Mouse (Mus musculus): ENCODE data around the gene Tanc1.

The Tanc1 gene

DNA sequence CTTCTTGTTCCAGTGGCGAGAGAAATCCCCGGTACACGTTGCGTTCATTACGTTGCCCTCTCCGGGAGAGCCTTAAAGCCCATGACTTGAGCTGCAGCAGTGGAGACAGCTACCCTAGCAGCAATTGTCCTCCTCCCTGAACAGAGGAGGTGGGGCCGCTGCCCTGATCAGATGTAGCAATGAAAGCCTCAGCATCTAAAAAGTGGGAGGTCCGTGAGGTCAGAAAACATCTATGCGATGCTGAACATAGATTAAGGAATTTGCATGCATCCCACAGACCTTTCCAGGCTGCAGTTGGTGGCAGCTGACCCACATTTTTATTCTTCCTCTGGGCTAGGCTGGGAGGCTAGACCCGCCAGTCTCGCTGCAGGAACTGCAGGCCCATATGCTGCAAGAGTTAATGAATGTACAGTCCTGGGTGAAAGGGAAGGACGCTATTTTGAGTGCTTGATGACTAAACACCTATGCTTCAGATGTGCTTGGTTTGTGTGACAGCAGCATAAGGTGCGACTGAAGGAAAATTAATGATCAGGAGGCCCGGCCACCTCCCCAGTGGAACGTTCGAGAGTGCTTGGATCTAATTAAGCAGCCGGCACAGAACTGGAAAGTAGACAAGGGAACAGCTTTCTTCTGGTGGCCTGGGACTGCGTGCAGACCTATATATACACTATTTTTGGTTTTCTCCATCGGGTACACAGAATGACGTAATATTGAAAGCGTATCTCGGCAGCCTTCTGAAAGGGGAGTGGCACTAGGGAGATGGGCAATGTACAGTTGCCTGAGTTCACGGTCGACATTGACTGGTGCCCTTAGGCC is 107.0 kb downstream of the Tanc1 start:
- no peak for DNase-seq (ENCODE audit: low spot score)

GRCm38 (mm10) chr2:59719831-59720230 is 108.0 kb downstream of the Tanc1 start:
- no peak for DNase-seq (ENCODE audit: low spot score)

- no peak for DNase-seq (ENCODE audit: low spot score)
These were observed 109.3 kb downstream of the Tanc1 start for GRCm38 (mm10) chr2:59721119-59721518.

- DNase-seq (ENCODE audit: low spot score), result no peak
These were observed 109.9 kb downstream of the Tanc1 start for GRCm38 (mm10) chr2:59721758-59722157.

DNA sequence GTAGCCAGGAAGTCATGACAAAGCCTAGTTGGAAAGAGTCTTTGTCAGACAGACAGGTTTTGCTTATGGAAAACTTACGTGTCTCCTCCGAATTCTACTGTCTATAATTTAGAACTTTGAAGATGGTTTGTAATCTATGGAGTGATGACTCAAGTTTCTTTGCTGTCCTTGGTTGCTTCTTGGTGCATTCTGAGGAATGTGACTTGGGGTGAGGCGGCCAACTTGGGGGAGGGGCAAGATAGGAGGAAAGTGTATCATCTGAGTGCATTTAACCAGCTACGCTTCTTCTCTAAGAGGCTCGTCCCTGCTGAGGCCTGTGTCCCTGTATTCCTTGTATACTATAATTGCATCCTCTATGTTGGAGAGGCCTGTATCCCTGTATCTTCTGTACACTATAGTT is 111.5 kb downstream of the Tanc1 start:
- no peak for DNase-seq (ENCODE audit: low spot score)

DNA sequence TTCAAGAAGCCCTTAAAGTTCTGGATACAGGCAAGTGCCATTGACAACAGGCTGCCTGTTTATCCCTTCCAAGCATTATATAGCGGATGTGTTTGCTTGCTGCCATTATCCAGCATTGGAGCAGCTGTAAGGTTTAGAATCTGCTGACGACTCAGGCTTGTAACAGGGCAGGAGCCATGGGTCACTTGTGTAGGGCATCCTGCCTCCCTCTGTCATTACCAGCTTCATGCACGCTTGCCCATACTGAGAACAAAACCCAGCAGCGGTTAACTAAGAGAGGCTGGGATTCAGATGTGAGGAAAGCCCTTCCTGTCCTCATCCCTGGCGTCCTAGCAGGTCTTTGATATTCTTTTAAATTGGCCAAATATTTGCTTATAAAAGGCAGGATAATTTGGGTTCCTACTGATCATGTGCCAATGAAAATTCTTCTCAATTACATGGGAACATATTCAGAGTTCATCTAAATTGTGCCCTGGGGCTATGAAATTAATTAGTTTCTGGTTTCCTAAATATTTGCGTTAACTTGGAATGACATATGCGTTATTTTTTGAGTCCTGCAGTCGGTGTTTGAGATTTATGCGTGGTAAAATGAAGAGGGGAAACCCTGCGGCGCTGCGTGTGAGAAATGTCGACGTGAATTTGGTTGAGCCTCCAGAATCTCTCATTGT is 113.8 kb downstream of the Tanc1 start:
- no peak for DNase-seq (ENCODE audit: low spot score)

GRCm38 (mm10) chr2:59731831-59732230 is 120.0 kb downstream of the Tanc1 start:
- DNase-seq (ENCODE audit: low spot score), result no peak

- DNase-seq (ENCODE audit: low spot score), result no peak
These were observed 121.6 kb downstream of the Tanc1 start for GRCm38 (mm10) chr2:59733410-59733809.

DNA sequence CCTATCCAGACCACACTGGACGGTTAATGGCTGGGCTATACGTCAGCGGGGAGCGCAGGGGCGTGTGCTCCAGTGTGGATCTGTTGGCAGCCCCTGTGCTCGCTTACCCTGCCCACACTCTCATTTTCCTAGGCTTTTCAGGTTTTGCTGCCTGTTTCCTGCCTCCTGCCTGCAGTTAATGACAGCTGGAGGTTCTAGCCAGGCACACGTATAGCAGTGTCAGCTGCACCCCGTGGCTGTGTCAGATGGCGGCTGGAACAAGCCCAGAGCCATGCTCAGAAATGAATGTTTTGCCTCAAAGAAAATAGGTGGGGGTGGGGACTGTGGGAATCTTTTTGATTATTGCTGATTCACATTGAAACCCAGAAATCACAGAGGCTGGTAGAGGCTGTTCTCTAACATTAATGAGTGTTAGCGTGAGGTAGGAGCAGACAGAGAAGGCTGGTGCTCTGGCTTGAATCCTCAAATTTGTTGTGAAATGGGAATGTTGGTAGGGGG is 124.6 kb downstream of the Tanc1 start:
- DNase-seq (ENCODE audit: low spot score), result no peak

GRCm38 (mm10) chr2:59737368-59737767 is 125.5 kb downstream of the Tanc1 start:
- no peak for DNase-seq (ENCODE audit: low spot score)

DNA sequence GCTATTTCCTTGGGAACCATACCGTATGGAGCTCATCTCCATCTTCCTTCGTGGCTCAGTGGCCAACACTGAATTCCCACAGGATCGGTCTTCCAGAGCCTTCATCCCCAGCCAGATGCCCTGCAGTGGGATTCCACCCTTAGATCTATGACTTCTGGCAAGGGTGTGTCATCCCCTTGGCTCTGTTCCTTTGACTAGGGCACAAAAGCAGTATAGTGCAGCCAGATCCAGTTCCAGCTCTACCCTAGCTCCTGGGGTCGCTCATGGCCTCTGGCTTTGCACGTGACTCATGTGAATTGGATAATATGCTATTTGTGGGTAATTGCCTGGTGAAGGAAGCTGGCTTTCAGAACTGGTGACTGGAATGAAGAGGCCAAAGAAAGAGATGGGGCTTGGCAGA is 126.5 kb downstream of the Tanc1 start:
- DNase-seq (ENCODE audit: low spot score), result no peak

DNA sequence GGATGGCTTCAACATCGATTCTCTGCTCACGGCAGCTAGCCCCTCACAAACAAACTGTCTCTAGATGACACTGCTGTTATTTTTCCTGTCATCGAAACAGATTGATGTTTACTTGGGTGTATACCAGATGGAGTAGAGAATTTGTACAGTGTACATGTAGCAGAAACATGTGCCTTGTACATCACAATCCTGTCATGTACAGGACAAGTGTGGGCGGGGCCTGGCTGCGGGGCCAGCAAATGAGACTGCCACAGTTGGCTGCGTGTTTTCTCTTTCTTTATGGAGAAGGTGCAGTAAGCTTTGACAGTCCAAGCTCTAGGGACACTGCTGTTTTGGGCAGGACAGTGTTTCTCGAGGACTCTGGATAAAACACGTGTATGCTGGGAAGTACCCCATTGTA is 127.2 kb downstream of the Tanc1 start:
- DNase-seq (ENCODE audit: low spot score), result no peak

DNA sequence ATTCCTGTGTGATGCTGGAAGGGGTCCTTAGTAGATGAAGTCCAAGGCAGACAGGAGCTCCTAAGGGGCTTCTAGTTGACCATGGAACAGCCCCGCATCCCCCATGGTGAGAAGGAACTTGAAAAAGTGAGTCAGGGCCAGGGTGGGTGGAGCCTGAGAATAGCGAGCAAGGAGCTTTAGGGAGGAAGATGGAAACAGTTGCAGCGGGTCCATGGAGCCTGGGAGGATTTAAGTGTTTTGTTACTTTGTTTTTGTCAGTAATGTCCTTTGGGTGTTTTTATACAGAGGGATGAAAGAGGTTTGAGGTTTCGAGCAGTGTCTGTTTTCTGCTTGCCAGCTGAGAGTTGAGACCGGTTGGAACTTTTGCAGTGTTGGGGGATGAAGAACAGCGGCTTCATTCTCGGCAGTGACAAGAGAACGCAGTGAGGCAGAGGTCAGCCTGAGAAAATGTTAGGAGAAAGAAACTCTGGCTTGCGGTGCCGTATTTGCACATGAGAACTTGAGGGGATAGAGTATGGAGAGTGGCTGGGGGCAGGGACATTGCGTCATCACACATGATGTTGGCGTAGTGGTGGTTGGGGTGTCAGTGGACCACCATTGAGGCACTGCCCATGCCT is 130.8 kb downstream of the Tanc1 start:
- no peak for DNase-seq (ENCODE audit: low spot score)

DNA sequence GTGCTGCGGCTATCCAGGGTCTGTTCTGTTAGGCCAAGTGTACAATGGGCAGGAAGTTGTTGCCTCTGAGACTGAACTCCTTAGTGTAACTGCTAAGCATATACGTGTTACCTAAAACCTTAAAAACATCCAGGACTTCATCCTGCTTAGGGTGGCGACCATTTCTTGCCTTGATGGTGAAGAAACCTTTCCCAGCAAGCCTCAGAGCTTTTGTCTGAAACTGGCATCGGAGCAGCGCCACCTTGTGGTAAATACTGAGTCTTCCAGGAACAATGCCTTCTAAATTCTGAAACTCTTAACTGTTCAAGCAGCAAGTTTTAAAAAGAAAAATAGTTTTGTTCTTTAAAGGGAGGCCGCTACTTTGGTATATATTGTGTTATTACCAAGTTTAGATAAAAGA is 133.6 kb downstream of the Tanc1 start:
- no peak for DNase-seq (ENCODE audit: low spot score)

- DNase-seq (ENCODE audit: low spot score), result no peak
These were observed 134.2 kb downstream of the Tanc1 start for GRCm38 (mm10) chr2:59746070-59746469.

- DNase-seq (ENCODE audit: low spot score), result no peak
These were observed 135.9 kb downstream of the Tanc1 start for GRCm38 (mm10) chr2:59747757-59748156.

- no peak for DNase-seq (ENCODE audit: low spot score)
These were observed 137.5 kb downstream of the Tanc1 start for GRCm38 (mm10) chr2:59749371-59749770.

DNA sequence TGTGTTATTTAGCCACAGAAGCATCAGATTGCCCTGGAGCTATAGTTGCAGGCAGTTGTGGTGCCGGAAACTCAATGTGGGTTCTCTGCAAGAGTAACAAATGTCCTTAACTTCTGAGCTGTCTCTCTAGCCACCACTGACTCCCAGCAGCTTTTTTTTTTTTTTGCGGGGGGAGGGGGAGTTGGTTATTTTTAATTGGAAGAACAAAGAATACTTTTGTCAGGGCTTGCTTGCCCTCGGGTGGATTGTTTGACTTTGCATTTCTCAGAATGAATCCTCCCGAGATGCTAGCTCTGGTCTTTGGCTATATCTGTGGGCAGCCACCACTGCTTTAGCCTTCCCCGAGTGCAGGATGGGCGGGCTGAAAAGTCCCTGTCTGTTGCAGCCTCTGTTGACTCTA is 139.3 kb downstream of the Tanc1 start:
- no peak for DNase-seq (ENCODE audit: low spot score)

DNA sequence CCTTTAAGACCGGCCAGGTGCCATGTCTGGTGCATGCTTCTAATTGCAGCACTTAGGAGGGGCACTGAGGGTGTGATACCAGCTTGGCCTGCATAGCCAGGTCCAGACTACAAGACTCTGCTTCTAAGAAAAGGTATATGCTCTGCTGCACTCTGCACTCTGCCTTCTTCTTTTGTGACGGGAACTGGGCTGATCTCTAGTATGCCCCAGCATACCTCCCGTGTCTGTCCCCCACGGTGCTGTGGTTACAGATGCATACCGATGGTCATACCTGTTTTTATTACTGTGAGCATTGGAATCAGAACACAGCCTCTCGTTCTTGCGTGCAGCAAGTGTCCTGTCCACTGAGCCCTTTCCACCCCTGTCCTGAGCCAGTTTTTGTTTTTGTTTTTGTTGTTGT is 140.3 kb downstream of the Tanc1 start:
- DNase-seq (ENCODE audit: low spot score), result no peak

DNA sequence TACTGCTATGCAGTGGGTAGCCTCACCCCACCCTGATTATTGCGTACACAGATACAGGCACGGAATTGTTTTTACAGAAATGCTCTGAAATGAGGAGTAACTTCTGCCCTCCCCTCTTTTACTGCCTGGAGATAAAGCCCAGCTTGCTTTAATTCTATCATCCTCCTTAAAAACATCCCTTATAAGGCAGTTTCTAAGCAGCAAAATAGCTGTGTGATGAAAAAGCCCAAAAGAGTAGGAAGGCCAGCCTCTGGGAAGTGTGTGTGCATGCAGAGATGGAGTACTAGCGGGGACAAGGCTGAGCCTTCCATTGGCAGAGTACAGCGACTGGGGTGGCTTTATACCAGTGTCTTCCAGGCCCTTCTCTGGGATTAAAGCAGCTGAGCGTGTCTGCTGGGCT is 140.9 kb downstream of the Tanc1 start:
- DNase-seq (ENCODE audit: low spot score), result no peak

DNA sequence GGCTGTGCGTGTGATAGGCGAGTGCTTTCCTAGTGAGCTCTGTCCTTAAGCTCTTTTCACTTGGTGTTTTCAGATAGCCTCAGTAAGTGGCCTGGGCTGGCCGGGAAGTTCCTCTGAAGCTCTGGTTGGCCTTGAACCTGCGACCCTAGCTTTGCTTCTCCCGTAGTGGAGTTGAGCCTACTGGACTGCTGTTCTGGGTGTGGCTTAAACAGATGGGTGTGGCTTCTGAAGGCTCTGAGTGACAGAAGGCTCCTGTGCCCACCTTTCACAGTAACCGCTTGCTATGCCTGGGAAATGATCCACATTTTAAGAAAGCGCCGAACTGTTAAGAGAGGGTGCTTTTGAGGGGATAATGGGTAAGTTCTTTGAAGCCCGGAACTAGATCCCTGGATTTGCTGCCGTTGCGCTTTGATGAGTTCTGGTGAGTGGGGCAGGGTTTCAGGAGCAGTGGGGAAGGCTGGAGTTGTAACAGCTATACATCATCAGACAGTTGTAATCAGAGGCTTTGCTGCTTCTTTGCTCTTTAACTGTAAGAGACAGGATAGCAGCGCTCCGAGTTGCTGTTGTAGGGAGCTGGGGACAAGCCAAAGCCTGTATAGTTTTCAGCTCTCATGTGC is 144.4 kb downstream of the Tanc1 start:
- DNase-seq (ENCODE audit: low spot score), result no peak

- DNase-seq (ENCODE audit: low spot score), result no peak
These were observed 145.2 kb downstream of the Tanc1 start for GRCm38 (mm10) chr2:59757015-59757414.

All from urinary bladder, postnatal 10 days (tissue).